Mouse (Mus musculus) hindbrain, embryonic 16.5 days (tissue): ENCODE measurements around the gene Rpl26. TPM values are rescaled to one million over a fixed set of nuclear protein-coding genes. Genes with fewer than 3 reads are reported as not detected.

Source experiments
- ATAC-seq: fragments of 200-750 bp; cut with Nextera tagmentation; 2 replicates; pipeline ENCODE4 v1.8.0; 2017; ENCODE audit warnings: moderate TSS enrichment, moderate library complexity
- H3K27ac ChIP-seq: fragments of 300-500 bp; sonication (generic); 2 replicates; pipeline ENCODE4 v1.5.1; 2014; ENCODE audit warnings: low read depth, mild to moderate bottlenecking, control low read depth, low read length, moderate library complexity
- H3K27me3 ChIP-seq: fragments of 300-500 bp; sonication (generic); replicated peaks from 2 replicates; pipeline ENCODE4 v1.6.1; 2014; ENCODE audit warnings: low read length; ENCODE audit not compliant: control insufficient read depth, insufficient read depth
- H3K36me3 ChIP-seq: fragments of 300-500 bp; sonication (generic); 2 replicates; pipeline ENCODE4 v1.6.1; 2014; ENCODE audit warnings: mild to moderate bottlenecking, low read length, moderate library complexity, mixed read lengths; ENCODE audit not compliant: control insufficient read depth, insufficient read depth
- H3K4me1 ChIP-seq: fragments of 300-500 bp; sonication (generic); 2 replicates; pipeline ENCODE4 v1.6.1; 2014; ENCODE audit warnings: low read depth, low read length; ENCODE audit not compliant: control insufficient read depth, insufficient read depth
- H3K4me2 ChIP-seq: fragments of 300-500 bp; sonication (generic); 2 replicates; pipeline ENCODE4 v1.6.1; 2014; ENCODE audit warnings: mild to moderate bottlenecking, low read length, control low read depth, moderate library complexity
- H3K4me3 ChIP-seq: fragments of 300-500 bp; sonication (generic); 2 replicates; pipeline ENCODE4 v1.5.1; 2014; ENCODE audit warnings: mild to moderate bottlenecking, low read length, control low read depth, moderate library complexity
- H3K9ac ChIP-seq: fragments of 300-500 bp; sonication (generic); 2 replicates; pipeline ENCODE4 v1.6.1; 2014; ENCODE audit warnings: low read depth, mild to moderate bottlenecking, control low read depth, low read length, moderate library complexity
- H3K9me3 ChIP-seq: fragments of 300-500 bp; sonication (generic); 2 replicates; pipeline ENCODE4 v1.6.1; 2014; ENCODE audit warnings: mild to moderate bottlenecking, low read length, moderate library complexity; ENCODE audit not compliant: control insufficient read depth
- WGBS: fragments of 180-500 bp; shearing (Covaris S2); extraction: QIAGEN DNeasy Blood & Tissue Kit; methylation state at CpG from one replicate; pipeline ENCODE4 v1.1.7; 2014; 5-methylcytosine and 5-hydroxymethylcytosine counted together
- polyA plus RNA-seq: library from polyadenylated mRNA; unstranded; fragments of >200 nt; fragmentation: Nextera tagmentation; extraction: Ambion mirVana; gene quantifications from 2 replicates; pipeline ENCODE4 v1.2.1, GENCODE M21; 2015

Rpl26 gene
- polyA plus RNA-seq = 487 and 500 TPM in 2 replicates

DNA sequence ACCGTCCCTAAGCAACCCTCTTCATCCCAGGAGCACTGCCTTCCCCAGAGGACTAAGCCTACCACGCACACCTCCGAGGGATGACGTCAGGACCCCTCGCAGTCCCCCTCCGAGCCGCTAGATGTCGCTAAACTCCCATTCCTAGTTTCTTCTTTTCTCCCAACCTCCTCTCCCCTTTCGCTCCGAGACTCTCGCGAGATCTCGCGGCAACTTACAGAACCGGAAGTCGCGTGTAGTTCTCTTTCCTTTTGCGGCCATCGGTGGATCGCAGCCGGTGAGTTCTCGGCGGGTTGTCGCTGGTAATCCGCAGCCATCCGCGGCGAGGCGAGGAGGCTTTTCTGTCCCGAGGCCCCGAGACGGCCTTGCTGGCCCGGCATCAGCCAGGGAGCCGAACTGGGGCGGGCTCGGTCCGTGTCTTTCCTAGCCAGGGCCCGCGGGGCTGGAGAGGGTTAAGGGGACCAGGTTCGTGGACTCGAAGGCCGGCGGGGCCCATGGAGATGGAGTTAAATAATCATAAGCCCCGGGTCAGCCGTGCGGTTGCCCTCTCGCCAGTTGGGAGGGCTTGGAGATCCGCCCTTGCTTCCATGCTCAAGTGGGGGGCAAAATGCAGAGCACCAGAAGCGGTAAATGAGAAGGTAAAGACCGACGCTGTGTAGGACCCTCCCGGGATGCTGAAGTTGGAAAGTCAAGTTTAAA is at the start of gene Rpl26:
Rpl26 (plus strand) TSS at position 233 of the 696 bp plus-strand sequence.
- peak; percentile 90 for ATAC-seq
- Histone ChIP-seq H3K9ac (peak within 1 kb of the TSS; percentile 90), H3K36me3 (peaks cover 27% of the 10 kb centered on the region), H3K27ac (peak within 1 kb of the TSS; percentile 91), H3K9me3 (no peaks in the 10 kb centered on the region), H3K4me1 (peaks cover 11% of the 10 kb centered on the region), H3K4me3 (peak within 1 kb of the TSS; percentile 86), H3K27me3 (peaks cover 3% of the 10 kb centered on the region; the same call in 1 of the 2 replicates), H3K4me2 (peak within 1 kb of the TSS; percentile 78)
- under 1% methylated on average over 52 of the region's 52 CpGs for WGBS

GRCm38 (mm10) chr11:68851644-68852485 is 49.5 kb upstream of the Rpl26 start:
- no peak for ATAC-seq
- H3K9ac ChIP-seq = peak overlapping the region; percentile 90
- no peaks in the 10 kb centered on the region for H3K9me3 ChIP-seq
- H3K36me3 ChIP-seq = no peaks in the 10 kb centered on the region
- H3K4me1 ChIP-seq = peaks cover 23% of the 10 kb centered on the region
- H3K4me3 ChIP-seq = peak overlapping the region; percentile 73
- H3K4me2 ChIP-seq = peak overlapping the region; percentile 83
- 5% methylated on average over 13 of the region's 13 CpGs for WGBS
- peak overlapping the region; percentile 92 for H3K27ac ChIP-seq
- H3K27me3 ChIP-seq = no peaks in the 10 kb centered on the region

DNA sequence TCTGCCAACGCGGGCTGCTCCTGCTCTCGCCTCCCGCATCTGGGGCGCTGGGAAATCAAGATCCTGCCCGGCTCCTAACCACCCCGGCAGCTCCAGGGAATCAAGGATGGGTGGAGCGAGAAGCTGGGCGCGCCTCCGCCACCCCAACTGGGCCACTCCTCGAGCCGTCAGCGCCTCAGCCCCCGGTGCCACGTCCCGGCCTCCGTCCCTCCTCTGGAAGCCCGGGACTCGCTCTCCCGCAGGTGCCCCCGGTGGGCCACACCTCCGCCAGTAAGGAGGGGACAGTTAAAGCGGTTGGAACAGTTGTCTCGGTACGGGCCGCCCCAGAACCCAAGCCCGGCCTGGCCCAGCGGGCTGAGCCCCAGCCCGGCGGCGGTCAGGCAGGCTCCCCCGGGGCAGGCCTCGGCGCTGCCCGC is 48.9 kb upstream of the Rpl26 start:
- peaks cover 23% of the 10 kb centered on the region for H3K4me1 ChIP-seq
- no peaks in the 10 kb centered on the region for H3K27me3 ChIP-seq
- no peaks in the 10 kb centered on the region for H3K9me3 ChIP-seq
- H3K27ac ChIP-seq = peak overlapping the region; percentile 92
- H3K4me2 ChIP-seq = peak overlapping the region; percentile 83
- peak overlapping the region; percentile 90 for H3K9ac ChIP-seq
- no peak; the same call in 1 of the 2 replicates for ATAC-seq
- H3K4me3 ChIP-seq = peak overlapping the region; percentile 73
- WGBS = 0% methylated on average over 30 of the region's 36 CpGs
- H3K36me3 ChIP-seq = no peaks in the 10 kb centered on the region

- under 1% methylated on average over 40 of the region's 42 CpGs for WGBS
- peak overlapping the region; percentile 73 for H3K4me3 ChIP-seq
- H3K27me3 ChIP-seq = no peaks in the 10 kb centered on the region
- H3K4me1 ChIP-seq = peaks cover 23% of the 10 kb centered on the region
- peak overlapping the region; percentile 92 for H3K27ac ChIP-seq
- H3K36me3 ChIP-seq = no peaks in the 10 kb centered on the region
- peak overlapping the region; percentile 90 for H3K9ac ChIP-seq
- H3K4me2 ChIP-seq = peak overlapping the region; percentile 87
- ATAC-seq = peak; percentile 99
- no peaks in the 10 kb centered on the region for H3K9me3 ChIP-seq
Observed at GRCm38 (mm10) chr11:68852932-68853409, 48.4 kb upstream of the Rpl26 start.

DNA sequence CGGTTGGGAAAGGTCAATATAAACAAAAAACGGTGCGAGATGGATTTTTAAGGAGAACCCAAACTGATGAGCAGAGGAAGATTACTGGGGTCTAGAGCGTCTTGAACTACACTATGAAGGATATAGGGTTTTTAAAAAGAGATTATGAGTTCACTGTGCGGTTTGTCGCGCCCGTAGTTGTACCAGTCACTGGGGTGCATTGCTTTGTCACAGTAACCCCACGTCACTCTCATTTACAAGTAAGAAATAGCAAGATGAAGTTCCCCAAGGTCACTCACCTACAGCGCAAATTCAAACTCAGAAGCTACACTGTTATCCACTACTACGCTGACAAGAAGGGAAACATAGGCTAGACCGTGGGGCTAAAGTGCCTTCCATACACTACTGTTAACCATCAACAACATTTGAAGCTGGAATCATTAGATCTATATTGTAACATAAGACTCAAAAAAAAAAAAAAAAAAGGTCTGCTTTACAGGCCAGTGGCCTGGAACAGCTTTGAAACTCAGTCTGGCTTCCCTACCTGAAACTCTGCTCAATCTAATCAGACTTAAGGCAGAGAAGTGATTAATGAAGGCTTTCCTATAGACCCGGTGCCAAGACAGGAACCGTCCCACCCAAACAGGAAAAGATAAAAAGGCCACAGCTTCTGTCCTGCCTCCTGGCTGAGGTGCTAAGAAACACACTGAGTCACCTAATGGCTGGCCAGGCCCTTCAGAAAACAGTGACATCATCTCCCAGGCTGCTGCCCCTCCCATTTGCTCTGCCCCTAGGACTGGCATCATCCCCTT is 47.6 kb upstream of the Rpl26 start:
- Histone ChIP-seq H3K27ac (peak overlapping the region; percentile 74), H3K4me3 (peak overlapping the region; percentile 73), H3K9ac (peak overlapping the region; percentile 61), H3K4me2 (peak overlapping the region; percentile 87), H3K4me1 (peaks cover 23% of the 10 kb centered on the region), H3K36me3 (no peaks in the 10 kb centered on the region), H3K27me3 (no peaks in the 10 kb centered on the region), H3K9me3 (no peaks in the 10 kb centered on the region)
- no peak for ATAC-seq
- WGBS = 45% methylated on average over 14 of the region's 14 CpGs

DNA sequence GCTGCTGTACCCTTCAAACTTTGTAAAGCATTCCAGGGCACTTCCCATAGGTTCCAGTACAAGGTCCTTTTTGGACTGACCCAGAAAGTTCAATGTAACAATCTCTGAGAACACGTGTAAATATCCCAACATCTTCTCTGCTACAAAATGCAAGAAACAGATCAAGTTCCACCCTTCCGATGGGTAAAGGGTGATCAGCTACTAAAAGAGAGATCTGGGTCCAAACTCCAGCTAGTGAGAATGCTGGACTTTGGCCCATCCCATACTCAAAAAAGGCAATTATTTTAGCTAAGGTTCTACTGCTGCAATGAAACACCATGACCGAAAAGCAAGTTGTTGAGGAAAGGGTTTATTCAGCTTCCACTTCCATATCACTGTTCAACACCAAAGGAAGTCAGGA is 46.8 kb upstream of the Rpl26 start:
- Histone ChIP-seq H3K36me3 (no peaks in the 10 kb centered on the region), H3K4me2 (no peak overlapping the region), H3K27ac (no peak overlapping the region), H3K4me1 (peaks cover 23% of the 10 kb centered on the region), H3K9me3 (no peaks in the 10 kb centered on the region), H3K27me3 (no peaks in the 10 kb centered on the region), H3K4me3 (no peak overlapping the region), H3K9ac (no peak overlapping the region)
- 89% methylated on average over 3 of the region's 3 CpGs for WGBS
- ATAC-seq = no peak

- no peaks in the 10 kb centered on the region for H3K27me3 ChIP-seq
- no peaks in the 10 kb centered on the region for H3K9me3 ChIP-seq
- WGBS = 90% methylated on average over 3 of the region's 3 CpGs
- no peak overlapping the region for H3K27ac ChIP-seq
- no peak overlapping the region for H3K4me2 ChIP-seq
- no peak for ATAC-seq
- H3K9ac ChIP-seq = no peak overlapping the region
- no peak overlapping the region for H3K4me3 ChIP-seq
- H3K36me3 ChIP-seq = no peaks in the 10 kb centered on the region
- peaks cover 6% of the 10 kb centered on the region for H3K4me1 ChIP-seq
Observed at GRCm38 (mm10) chr11:68857329-68857728, 44.1 kb upstream of the Rpl26 start.

DNA sequence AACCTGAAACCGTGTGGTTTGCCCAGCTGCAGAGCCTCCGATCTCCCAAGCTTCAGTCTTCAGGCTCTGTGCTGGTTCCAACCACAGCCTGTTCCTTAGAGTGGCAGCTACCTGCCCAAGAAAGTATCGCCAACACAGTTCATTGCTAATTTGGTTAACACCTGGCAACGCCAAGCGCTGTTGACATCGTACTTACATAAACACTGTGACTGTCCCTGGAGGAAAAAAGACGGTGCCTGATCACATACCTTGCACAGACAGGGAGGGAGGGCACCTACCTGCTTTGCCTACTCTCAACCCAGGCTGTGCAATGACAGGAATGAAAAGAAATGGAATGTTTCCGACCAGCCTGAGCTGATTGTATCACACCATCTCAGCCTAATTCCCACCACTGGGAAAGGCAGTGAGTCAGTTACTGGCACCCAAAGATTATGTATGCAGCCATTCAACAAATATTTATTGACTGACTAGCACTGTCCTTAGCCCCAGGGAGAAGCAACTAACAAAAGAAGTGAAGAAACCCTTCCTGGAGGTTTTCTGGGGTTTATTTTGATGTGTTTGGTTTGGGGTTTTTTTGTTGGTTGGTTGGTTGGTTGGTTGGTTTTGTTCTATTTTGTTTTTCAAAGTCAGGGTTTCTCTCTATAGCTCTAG is 41.3 kb upstream of the Rpl26 start:
- Histone ChIP-seq H3K9me3 (no peaks in the 10 kb centered on the region), H3K4me1 (no peaks in the 10 kb centered on the region), H3K27me3 (no peaks in the 10 kb centered on the region), H3K36me3 (no peaks in the 10 kb centered on the region), H3K4me3 (no peak overlapping the region), H3K4me2 (no peak overlapping the region), H3K9ac (no peak overlapping the region), H3K27ac (no peak overlapping the region)
- 89% methylated on average over 8 of the region's 8 CpGs for WGBS
- ATAC-seq = no peak
